Mouse (Mus musculus): ENCODE data around the gene Saysd1. TPM values are rescaled to one million over a fixed set of nuclear protein-coding genes. Genes with fewer than 3 reads are reported as not detected.

The Saysd1 gene
- polyA plus RNA-seq, 1 experiment, result 8.8 TPM

GRCm38 (mm10) chr14:20175705-20176104 lies 37.4 kb upstream of the Saysd1 start:
- no peak for DNase-seq (ENCODE audit: low read depth)
- no peak for TF ChIP-seq CTCF (IDR thresholded peaks at IDR 0.05; ENCODE audit: borderline replicate concordance, extremely low read depth, insufficient read depth, insufficient read length)
- no peak for TF ChIP-seq POLR2A (IDR thresholded peaks at IDR 0.05; ENCODE audit: borderline replicate concordance, extremely low read depth, insufficient read depth, insufficient read length, poor library complexity, severe bottlenecking)

DNA sequence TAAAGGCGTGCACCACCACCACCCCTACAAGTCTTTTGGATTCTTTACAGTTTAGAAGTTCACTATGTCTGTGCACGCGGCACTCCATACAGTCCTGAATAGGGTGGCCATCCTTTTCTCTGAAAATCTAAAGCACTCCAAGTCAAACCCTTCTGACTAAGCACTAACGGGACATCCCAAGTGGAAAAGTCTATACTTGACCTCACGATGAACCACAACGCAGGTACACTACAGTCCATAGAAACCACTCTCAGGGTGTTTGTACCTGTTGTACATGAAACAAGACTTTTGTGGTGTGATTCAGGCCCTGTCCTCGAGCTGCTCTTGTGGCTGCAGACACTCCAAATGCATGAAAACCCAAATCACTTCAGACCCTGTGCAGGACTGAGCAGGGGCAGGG lies 36.8 kb upstream of the Saysd1 start:
- TF ChIP-seq POLR2A (IDR thresholded peaks at IDR 0.05; ENCODE audit: borderline replicate concordance, extremely low read depth, insufficient read depth, insufficient read length, poor library complexity, severe bottlenecking) (no peak), CTCF (IDR thresholded peaks at IDR 0.05; ENCODE audit: borderline replicate concordance, extremely low read depth, insufficient read depth, insufficient read length) (no peak)
- no peak for DNase-seq (ENCODE audit: low read depth)

DNA sequence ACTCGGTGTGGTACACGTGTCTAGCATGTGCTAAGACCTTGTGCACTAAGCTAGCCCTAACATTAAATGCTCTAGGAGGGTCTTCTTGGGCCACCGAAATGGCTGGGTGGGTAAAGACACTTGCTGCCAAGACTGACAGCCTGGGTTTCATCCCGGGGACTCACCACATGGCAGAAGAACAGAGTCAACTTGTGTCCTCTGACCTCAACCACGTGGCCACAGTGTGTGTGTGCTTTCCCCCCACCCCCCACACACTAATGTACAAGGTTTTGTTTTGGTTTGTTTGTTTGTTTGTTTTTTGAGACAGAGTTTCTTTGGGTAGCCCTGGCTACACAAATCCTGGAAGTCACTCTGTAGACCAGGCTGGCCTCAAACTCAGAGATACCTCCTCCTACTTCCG lies 36.4 kb upstream of the Saysd1 start:
- no peak for TF ChIP-seq POLR2A (IDR thresholded peaks at IDR 0.05; ENCODE audit: borderline replicate concordance, extremely low read depth, insufficient read depth, insufficient read length, poor library complexity, severe bottlenecking)
- TF ChIP-seq CTCF (IDR thresholded peaks at IDR 0.05; ENCODE audit: borderline replicate concordance, extremely low read depth, insufficient read depth, insufficient read length), result no peak
- no peak for DNase-seq (ENCODE audit: low read depth)

DNA sequence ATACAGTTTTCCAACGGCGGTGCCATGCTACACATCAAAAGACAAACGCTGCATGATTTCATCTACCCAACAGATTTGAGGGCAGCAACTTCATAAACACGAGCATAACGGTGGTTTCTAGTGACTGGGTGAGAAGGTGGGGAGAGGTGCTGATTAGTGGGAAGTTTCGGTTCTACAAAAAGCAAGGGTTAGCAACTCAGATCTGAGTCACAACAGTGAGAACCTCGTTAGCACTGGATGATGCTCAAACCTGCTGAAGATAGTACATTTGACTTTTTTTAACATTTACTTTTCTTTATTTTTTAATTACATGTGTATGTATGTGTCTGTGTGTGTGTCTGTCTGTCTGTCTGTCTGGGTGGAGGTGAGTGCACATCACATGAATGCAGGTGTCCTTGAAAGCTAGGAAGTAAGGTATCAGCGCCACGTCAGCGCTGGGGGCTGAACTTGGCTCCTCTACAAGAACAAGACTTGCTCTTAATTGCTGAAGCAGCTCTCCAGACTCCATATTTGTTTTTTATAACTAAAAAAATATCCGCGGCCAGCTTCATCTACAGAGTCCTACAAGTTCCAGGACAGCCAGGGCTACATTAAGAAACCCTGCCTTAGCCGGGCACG lies 35.6 kb upstream of the Saysd1 start:
- TF ChIP-seq CTCF (IDR thresholded peaks at IDR 0.05; ENCODE audit: borderline replicate concordance, extremely low read depth, insufficient read depth, insufficient read length), result no peak
- TF ChIP-seq POLR2A (IDR thresholded peaks at IDR 0.05; ENCODE audit: borderline replicate concordance, extremely low read depth, insufficient read depth, insufficient read length, poor library complexity, severe bottlenecking), result no peak
- DNase-seq (ENCODE audit: low read depth), result no peak

DNA sequence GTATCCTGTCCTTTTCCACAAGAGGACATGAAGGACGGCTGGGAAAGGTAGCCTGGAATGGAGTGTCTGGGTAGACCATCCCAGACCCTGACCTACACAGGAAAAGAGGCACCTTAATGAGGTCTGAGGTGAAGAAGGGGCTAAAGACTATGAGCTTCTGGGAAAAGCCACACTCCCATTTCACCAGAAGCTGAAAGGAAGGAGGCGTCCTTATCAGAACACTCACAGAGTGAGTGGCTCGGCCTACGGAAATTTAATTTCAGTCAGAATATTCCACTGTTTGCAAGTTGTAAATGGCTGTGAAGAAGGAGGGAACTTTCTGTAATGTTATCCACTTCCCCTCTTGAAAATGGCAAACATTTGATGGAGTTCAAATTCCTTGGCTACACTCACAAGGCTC lies 34.6 kb upstream of the Saysd1 start:
- DNase-seq (ENCODE audit: low read depth), result no peak
- no peak for TF ChIP-seq POLR2A (IDR thresholded peaks at IDR 0.05; ENCODE audit: borderline replicate concordance, extremely low read depth, insufficient read depth, insufficient read length, poor library complexity, severe bottlenecking)
- TF ChIP-seq CTCF (IDR thresholded peaks at IDR 0.05; ENCODE audit: borderline replicate concordance, extremely low read depth, insufficient read depth, insufficient read length), result no peak

DNA sequence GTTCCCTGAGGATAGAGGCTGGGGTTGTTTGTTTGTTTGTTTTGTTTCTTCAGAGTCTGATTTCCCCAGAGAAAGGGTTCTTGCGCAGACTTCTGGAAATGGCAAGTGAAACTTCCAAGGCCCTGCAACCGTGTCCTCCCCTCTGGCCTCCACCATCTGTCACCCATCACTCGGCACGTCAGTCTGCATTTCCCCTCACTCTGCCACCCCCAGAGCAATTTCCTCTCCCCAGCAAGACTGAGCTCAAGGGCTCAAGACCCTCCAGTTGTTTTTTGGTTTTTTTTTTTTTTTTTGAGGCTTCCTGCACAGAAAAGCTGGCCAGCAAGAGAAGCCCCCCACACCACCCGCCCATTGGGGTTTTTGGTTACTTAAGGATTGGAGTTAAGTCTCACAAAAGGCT lies 34.2 kb upstream of the Saysd1 start:
- DNase-seq (ENCODE audit: low read depth), result no peak
- TF ChIP-seq POLR2A (IDR thresholded peaks at IDR 0.05; ENCODE audit: borderline replicate concordance, extremely low read depth, insufficient read depth, insufficient read length, poor library complexity, severe bottlenecking), result no peak
- no peak for TF ChIP-seq CTCF (IDR thresholded peaks at IDR 0.05; ENCODE audit: borderline replicate concordance, extremely low read depth, insufficient read depth, insufficient read length)

- TF ChIP-seq CTCF (IDR thresholded peaks at IDR 0.05; ENCODE audit: borderline replicate concordance, extremely low read depth, insufficient read depth, insufficient read length) (no peak), POLR2A (IDR thresholded peaks at IDR 0.05; ENCODE audit: borderline replicate concordance, extremely low read depth, insufficient read depth, insufficient read length, poor library complexity, severe bottlenecking) (no peak)
- DNase-seq (ENCODE audit: low read depth), result peak; percentile 40
Observed at GRCm38 (mm10) chr14:20171840-20172239, 33.5 kb upstream of the Saysd1 start.

DNA sequence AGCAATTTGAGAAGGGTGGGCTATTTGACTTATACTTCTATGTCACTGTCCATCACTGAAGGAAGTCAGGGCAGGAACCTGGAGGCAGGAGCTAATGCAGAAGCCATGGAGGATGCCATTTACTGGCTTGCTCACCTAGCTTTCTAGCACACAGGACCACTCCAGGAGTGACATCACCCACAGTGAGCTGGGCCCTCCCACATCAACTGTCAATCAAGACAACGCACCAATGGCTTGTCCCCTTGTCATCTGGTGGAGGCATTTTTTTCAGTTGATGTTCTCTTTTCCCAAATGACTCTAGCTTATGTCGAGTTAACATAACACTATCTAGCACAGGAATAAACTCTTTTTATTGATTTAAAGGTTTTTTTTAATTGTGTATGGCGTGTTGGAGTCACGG lies 30.9 kb upstream of the Saysd1 start:
- no peak for TF ChIP-seq POLR2A (IDR thresholded peaks at IDR 0.05; ENCODE audit: borderline replicate concordance, extremely low read depth, insufficient read depth, insufficient read length, poor library complexity, severe bottlenecking)
- no peak for TF ChIP-seq CTCF (IDR thresholded peaks at IDR 0.05; ENCODE audit: borderline replicate concordance, extremely low read depth, insufficient read depth, insufficient read length)
- no peak for DNase-seq (ENCODE audit: low read depth)

DNA sequence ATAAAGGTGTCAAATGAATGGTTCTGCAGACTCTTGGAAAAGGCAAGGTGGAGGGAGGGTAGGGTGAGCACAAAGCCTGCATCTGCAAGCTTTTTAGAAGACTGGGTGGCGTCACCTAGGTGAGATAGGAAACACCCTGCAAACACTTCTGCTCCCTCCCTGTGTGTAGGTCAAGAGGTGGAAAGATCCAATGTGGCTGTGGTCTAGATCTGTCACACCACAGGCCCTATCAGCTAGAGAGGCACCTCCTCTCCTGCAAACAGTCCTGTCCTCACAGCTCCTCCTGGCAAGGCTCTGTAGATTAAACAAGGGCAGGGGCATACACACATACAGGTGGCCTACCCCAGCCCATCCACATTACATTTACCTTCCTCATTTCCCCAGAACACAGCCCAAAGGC lies 30.1 kb upstream of the Saysd1 start:
- TF ChIP-seq POLR2A (IDR thresholded peaks at IDR 0.05; ENCODE audit: borderline replicate concordance, extremely low read depth, insufficient read depth, insufficient read length, poor library complexity, severe bottlenecking) (no peak), CTCF (IDR thresholded peaks at IDR 0.05; ENCODE audit: borderline replicate concordance, extremely low read depth, insufficient read depth, insufficient read length) (no peak)

GRCm38 (mm10) chr14:20168054-20168453 lies 29.7 kb upstream of the Saysd1 start:
- DNase-seq (ENCODE audit: low read depth), result no peak
- TF ChIP-seq CTCF (IDR thresholded peaks at IDR 0.05; ENCODE audit: borderline replicate concordance, extremely low read depth, insufficient read depth, insufficient read length) (no peak), POLR2A (IDR thresholded peaks at IDR 0.05; ENCODE audit: borderline replicate concordance, extremely low read depth, insufficient read depth, insufficient read length, poor library complexity, severe bottlenecking) (no peak)

More for the DNA sequence above, 30.1 kb upstream of the Saysd1 start:
- DNase-seq (ENCODE audit: low read depth), result no peak

GRCm38 (mm10) chr14:20165413-20165812 lies 27.1 kb upstream of the Saysd1 start:
- TF ChIP-seq CTCF (IDR thresholded peaks at IDR 0.05; ENCODE audit: borderline replicate concordance, extremely low read depth, insufficient read depth, insufficient read length), result no peak
- TF ChIP-seq POLR2A (IDR thresholded peaks at IDR 0.05; ENCODE audit: borderline replicate concordance, extremely low read depth, insufficient read depth, insufficient read length, poor library complexity, severe bottlenecking), result no peak
- no peak for DNase-seq (ENCODE audit: low read depth)

- no peak for DNase-seq (ENCODE audit: low read depth)
- no peak for TF ChIP-seq CTCF (IDR thresholded peaks at IDR 0.05; ENCODE audit: borderline replicate concordance, extremely low read depth, insufficient read depth, insufficient read length)
- no peak for TF ChIP-seq POLR2A (IDR thresholded peaks at IDR 0.05; ENCODE audit: borderline replicate concordance, extremely low read depth, insufficient read depth, insufficient read length, poor library complexity, severe bottlenecking)
Observed at GRCm38 (mm10) chr14:20164438-20164837, 26.1 kb upstream of the Saysd1 start.

Measured in brain, embryonic 14.5 days (tissue).